Mouse (Mus musculus) MEL (cell line): ENCODE measurements at regions not wholly inside any gene's neighbourhood (a gene's known extent, or its start where the extent isn't known, plus 50 kb on each side); places are given as distances from the start of the nearest gene placed in this dataset.

Experiments
- DNase-seq: peaks from one replicate; pipeline ENCODE4 v3.0.0; 2011; ENCODE audit warnings: low read depth, low spot score
- H3K27ac ChIP-seq: 2 replicates; pipeline ENCODE4 v1.5.1; 2012; ENCODE audit warnings: low read depth, mild to moderate bottlenecking, control low read depth, low read length, moderate library complexity; ENCODE audit not compliant: control insufficient read depth
- H3K27me3 ChIP-seq, 2 experiments: fragments of 150-350 bp in 1 of 2; sonication (generic) in 1 of 2; 2 replicates each; pipeline ENCODE4 v1.6.1; 2012; ENCODE audit warnings: low read length in 2 of 2, mild to moderate bottlenecking in 2 of 2, improper control_type of control experiment in 1 of 2, moderate library complexity in 1 of 2; ENCODE audit not compliant: insufficient read depth in 2 of 2, control insufficient read depth in 1 of 2
- H3K36me3 ChIP-seq, 2 experiments: 2 replicates each; pipeline ENCODE4 v1.6.1; 2012 to 2014; ENCODE audit warnings: low read length in 2 of 2, improper control_type of control experiment in 1 of 2, inconsistent platforms in 1 of 2, mild to moderate bottlenecking in 1 of 2; ENCODE audit not compliant: insufficient read depth in 2 of 2, control insufficient read depth in 1 of 2
- H3K4me1 ChIP-seq, 2 experiments: fragments of 150-350 bp in 1 of 2; sonication (generic) in 1 of 2; 2 replicates each; pipeline ENCODE4 v1.6.1; 2012; ENCODE audit warnings: low read length in 2 of 2, improper control_type of control experiment in 1 of 2, mild to moderate bottlenecking in 1 of 2; ENCODE audit not compliant: insufficient read depth in 2 of 2, control insufficient read depth in 1 of 2
- H3K4me3 ChIP-seq, 2 experiments: fragments of 150-350 bp in 1 of 2; sonication (generic) in 1 of 2; 2 replicates each; pipeline ENCODE4 v1.5.1; 2012; ENCODE audit warnings: low read depth in 2 of 2, low read length in 2 of 2, mild to moderate bottlenecking in 2 of 2, moderate library complexity in 2 of 2, control low read depth in 1 of 2, improper control_type of control experiment in 1 of 2; ENCODE audit not compliant: control insufficient read depth in 1 of 2, insufficient read depth in 1 of 2
- H3K79me2 ChIP-seq: 2 replicates; pipeline ENCODE4 v1.6.1; 2012; ENCODE audit warnings: mild to moderate bottlenecking, low read length, moderate library complexity; ENCODE audit not compliant: control insufficient read depth, poor library complexity, insufficient read depth
- H3K9ac ChIP-seq: 2 replicates; pipeline ENCODE4 v1.6.1; 2012; ENCODE audit warnings: low read depth, mild to moderate bottlenecking, control low read depth, low read length, moderate library complexity; ENCODE audit not compliant: control insufficient read depth, poor library complexity, severe bottlenecking
- H3K9me3 ChIP-seq: fragments of 150-350 bp; sonication (generic); replicated peaks from 2 replicates; pipeline ENCODE4 v1.6.1; 2012; ENCODE audit warnings: mild to moderate bottlenecking, low read length, improper control_type of control experiment, moderate library complexity; ENCODE audit not compliant: insufficient read depth
- BHLHE40 ChIP-seq: IDR thresholded peaks from 2 replicates; pipeline ENCODE4 v1.6.1; 2012; ENCODE audit warnings: low read depth, mild to moderate bottlenecking, inconsistent platforms, low read length, improper control_type of control experiment, borderline replicate concordance
- CHD1 ChIP-seq: IDR thresholded peaks from 2 replicates; pipeline ENCODE4 v1.6.1; 2012; ENCODE audit warnings: low read depth, mild to moderate bottlenecking, inconsistent platforms, low read length, improper control_type of control experiment
- CHD2 ChIP-seq: IDR thresholded peaks from 2 replicates; pipeline ENCODE4 v1.6.1; 2011; ENCODE audit warnings: low read length, improper control_type of control experiment
- CTCF ChIP-seq, 3 experiments: IDR thresholded peaks in 2 of 3; conservative IDR thresholded peaks in 1 of 3; 2 replicates each; pipeline ENCODE4 v1.5.1; 2011 to 2012; ENCODE audit warnings: low read length in 3 of 3, low read depth in 2 of 3, mild to moderate bottlenecking in 2 of 3, improper control_type of control experiment in 1 of 3, inconsistent platforms in 1 of 3, mixed read lengths in 1 of 3, moderate library complexity in 1 of 3; ENCODE audit not compliant: control insufficient read depth in 1 of 3, insufficient read depth in 1 of 3, poor library complexity in 1 of 3, severe bottlenecking in 1 of 3
- ELF1 ChIP-seq: IDR thresholded peaks from 2 replicates; pipeline ENCODE4 v1.6.1; 2014; ENCODE audit warnings: low read depth, mild to moderate bottlenecking, inconsistent platforms, low read length, improper control_type of control experiment, moderate library complexity
- EP300 ChIP-seq, 2 experiments: IDR thresholded peaks; 2 replicates each; pipeline ENCODE4 v1.6.1; 2011; ENCODE audit warnings: improper control_type of control experiment in 2 of 2, low read length in 2 of 2, low read depth in 1 of 2, mild to moderate bottlenecking in 1 of 2
- ETS1 ChIP-seq: IDR thresholded peaks from 2 replicates; pipeline ENCODE4 v1.6.1; 2012; ENCODE audit warnings: low read depth, mild to moderate bottlenecking, inconsistent platforms, low read length, improper control_type of control experiment, moderate library complexity
- GATA1 ChIP-seq: IDR thresholded peaks from 2 replicates; pipeline ENCODE4 v1.6.1; 2011; ENCODE audit warnings: low read depth, low read length, improper control_type of control experiment
- HCFC1 ChIP-seq: IDR thresholded peaks from 2 replicates; pipeline ENCODE4 v1.6.1; 2012; ENCODE audit warnings: low read depth, mild to moderate bottlenecking, inconsistent platforms, low read length, improper control_type of control experiment, moderate library complexity
- MAFK ChIP-seq: IDR thresholded peaks from 2 replicates; pipeline ENCODE4 v1.6.1; 2011; ENCODE audit warnings: low read depth, mild to moderate bottlenecking, low read length, improper control_type of control experiment, borderline replicate concordance
- MAX ChIP-seq: IDR thresholded peaks from 2 replicates; pipeline ENCODE4 v1.6.1; 2011; ENCODE audit warnings: low read length, improper control_type of control experiment
- MEF2A ChIP-seq: IDR thresholded peaks from 2 replicates; pipeline ENCODE4 v1.6.1; 2014; ENCODE audit warnings: low read depth, mild to moderate bottlenecking, inconsistent platforms, low read length, improper control_type of control experiment; ENCODE audit not compliant: poor library complexity, insufficient replicate concordance, severe bottlenecking; ENCODE audit errors: extremely low read depth
- MXI1 ChIP-seq: IDR thresholded peaks from 2 replicates; pipeline ENCODE4 v1.6.1; 2011; ENCODE audit warnings: mild to moderate bottlenecking, low read depth, low read length, improper control_type of control experiment
- MYB ChIP-seq: IDR thresholded peaks from 2 replicates; pipeline ENCODE4 v1.6.1; 2011; ENCODE audit warnings: mild to moderate bottlenecking, low read depth, low read length, improper control_type of control experiment
- NELFE ChIP-seq: IDR thresholded peaks from 2 replicates; pipeline ENCODE4 v1.6.1; 2011; ENCODE audit warnings: low read depth, low read length, improper control_type of control experiment
- NRF1 ChIP-seq: IDR thresholded peaks from 2 replicates; pipeline ENCODE4 v1.6.1; 2014; ENCODE audit warnings: low read depth, mild to moderate bottlenecking, inconsistent platforms, low read length, improper control_type of control experiment, moderate library complexity; ENCODE audit not compliant: poor library complexity, insufficient read depth, severe bottlenecking
- POLR2AphosphoS2 ChIP-seq: IDR thresholded peaks from 2 replicates; pipeline ENCODE4 v1.6.1; 2011; ENCODE audit warnings: low read length, improper control_type of control experiment
- POLR2AphosphoS5 ChIP-seq: IDR thresholded peaks from 2 replicates; pipeline ENCODE4 v1.6.1; 2012; ENCODE audit warnings: low read depth, borderline replicate concordance, mild to moderate bottlenecking, inconsistent platforms, low read length, moderate library complexity, mixed read lengths
- RAD21 ChIP-seq: IDR thresholded peaks from 2 replicates; pipeline ENCODE4 v1.6.1; 2011; ENCODE audit warnings: mild to moderate bottlenecking, low read depth, low read length, improper control_type of control experiment
- SIN3A ChIP-seq: IDR thresholded peaks from 2 replicates; pipeline ENCODE4 v1.6.1; 2012; ENCODE audit warnings: low read length, improper control_type of control experiment, inconsistent platforms
- SMC3 ChIP-seq: IDR thresholded peaks from 2 replicates; pipeline ENCODE4 v1.6.1; 2011; ENCODE audit warnings: low read depth, low read length, improper control_type of control experiment
- TBP ChIP-seq: IDR thresholded peaks from 2 replicates; pipeline ENCODE4 v1.8.0; 2011; ENCODE audit warnings: low read depth, low read length, improper control_type of control experiment
- USF2 ChIP-seq, 2 experiments: IDR thresholded peaks; 2 replicates each; pipeline ENCODE4 v1.6.1; 2011 to 2012; ENCODE audit warnings: improper control_type of control experiment in 2 of 2, low read length in 2 of 2, borderline replicate concordance in 1 of 2, inconsistent platforms in 1 of 2, low read depth in 1 of 2, mild to moderate bottlenecking in 1 of 2; ENCODE audit not compliant: insufficient read depth in 1 of 2
- ZC3H11A ChIP-seq: IDR thresholded peaks from 2 replicates; pipeline ENCODE4 v1.6.1; 2012; ENCODE audit warnings: low read depth, mild to moderate bottlenecking, inconsistent platforms, low read length, improper control_type of control experiment
- ZNF384 ChIP-seq: IDR thresholded peaks from 2 replicates; pipeline ENCODE4 v1.6.1; 2012; ENCODE audit warnings: low read depth, mild to moderate bottlenecking, inconsistent platforms, low read length, improper control_type of control experiment

- DNase-seq = no peak
- H3K4me1 ChIP-seq = no peaks in the 10 kb centered on the region
- no peaks in the 10 kb centered on the region for H3K79me2 ChIP-seq
- TF ChIP-seq SIN3A (no peak), HCFC1 (no peak), GATA1 (no peak), BHLHE40 (no peak), NELFE (no peak), SMC3 (no peak), POLR2AphosphoS5 (no peak), MAX (no peak), MAFK (no peak), EP300 (IDR thresholded peaks at IDR 0.05; ENCODE audit: low read depth in 1 of 2, low read length in 2 of 2) (no peak), ETS1 (no peak), RAD21 (no peak), ZNF384 (no peak), ZC3H11A (no peak), MEF2A (no peak), CHD2 (no peak), NRF1 (no peak), MYB (no peak), ELF1 (no peak), TBP (no peak)
- no peaks in the 10 kb centered on the region for H3K9me3 ChIP-seq
- no peak overlapping the region for H3K4me3 ChIP-seq
- no peak overlapping the region for H3K9ac ChIP-seq
- H3K27ac ChIP-seq = no peak overlapping the region
- no peaks in the 10 kb centered on the region for H3K36me3 ChIP-seq
- H3K27me3 ChIP-seq = no peaks in the 10 kb centered on the region
Measured at GRCm38 (mm10) chr11:114423322-114423721, 245.0 kb upstream of the Rpl38 start.

GRCm38 (mm10) chr11:114419002-114419401 lies 249.3 kb upstream of the Rpl38 start:
- no peaks in the 10 kb centered on the region for H3K36me3 ChIP-seq
- TF ChIP-seq USF2 (IDR thresholded peaks at IDR 0.05; ENCODE audit: borderline replicate concordance in 1 of 2, insufficient read depth in 1 of 2, low read depth in 1 of 2, low read length in 2 of 2) = no peak
- no peak for TF ChIP-seq BHLHE40
- TF ChIP-seq MYB = no peak
- TF ChIP-seq MEF2A = no peak
- TF ChIP-seq RAD21 = peak; percentile 50
- TF ChIP-seq CTCF (IDR thresholded peaks at IDR 0.05 in 2 of 3, conservative IDR thresholded peaks at IDR 0.05 in 1 of 3; ENCODE audit: control insufficient read depth in 1 of 3, insufficient read depth in 1 of 3, low read depth in 2 of 3, low read length in 3 of 3, poor library complexity in 1 of 3, severe bottlenecking in 1 of 3) = peak; percentile 47 to 59 (median 48)
- TF ChIP-seq EP300 (IDR thresholded peaks at IDR 0.05; ENCODE audit: low read depth in 1 of 2, low read length in 2 of 2) = no peak
- TF ChIP-seq MXI1 = no peak
- peak; percentile 35; the same call in 1 of the 2 replicates for TF ChIP-seq ZC3H11A
- peak; percentile 65 for TF ChIP-seq SMC3
- TF ChIP-seq CHD1 = no peak
- no peak for TF ChIP-seq POLR2AphosphoS2
- TF ChIP-seq, all 39 proteins: peak for 4
- H3K4me1 ChIP-seq = no peaks in the 10 kb centered on the region
- no peaks in the 10 kb centered on the region for H3K79me2 ChIP-seq
- no peak overlapping the region for H3K4me3 ChIP-seq
- no peak overlapping the region for H3K27ac ChIP-seq
- peak; percentile 34 for DNase-seq
- no peaks in the 10 kb centered on the region for H3K9me3 ChIP-seq
- no peak overlapping the region for H3K9ac ChIP-seq
- H3K27me3 ChIP-seq = no peaks in the 10 kb centered on the region
